Mouse (Mus musculus) cerebellum, postnatal 4 days (tissue): ENCODE results near the gene Tpp1.
"Not testable (repeated sequence)": the region's sequence is repeated elsewhere in the genome, so short reads cannot be mapped to it uniquely, and the experiment has no call there.

Source experiments
- DNase-seq, 2 experiments: peaks; one replicate each; pipeline ENCODE4 v3.0.0; 2022; ENCODE audit warnings: low spot score in 2 of 2, mixed read lengths in 1 of 2

The Tpp1 gene

DNA sequence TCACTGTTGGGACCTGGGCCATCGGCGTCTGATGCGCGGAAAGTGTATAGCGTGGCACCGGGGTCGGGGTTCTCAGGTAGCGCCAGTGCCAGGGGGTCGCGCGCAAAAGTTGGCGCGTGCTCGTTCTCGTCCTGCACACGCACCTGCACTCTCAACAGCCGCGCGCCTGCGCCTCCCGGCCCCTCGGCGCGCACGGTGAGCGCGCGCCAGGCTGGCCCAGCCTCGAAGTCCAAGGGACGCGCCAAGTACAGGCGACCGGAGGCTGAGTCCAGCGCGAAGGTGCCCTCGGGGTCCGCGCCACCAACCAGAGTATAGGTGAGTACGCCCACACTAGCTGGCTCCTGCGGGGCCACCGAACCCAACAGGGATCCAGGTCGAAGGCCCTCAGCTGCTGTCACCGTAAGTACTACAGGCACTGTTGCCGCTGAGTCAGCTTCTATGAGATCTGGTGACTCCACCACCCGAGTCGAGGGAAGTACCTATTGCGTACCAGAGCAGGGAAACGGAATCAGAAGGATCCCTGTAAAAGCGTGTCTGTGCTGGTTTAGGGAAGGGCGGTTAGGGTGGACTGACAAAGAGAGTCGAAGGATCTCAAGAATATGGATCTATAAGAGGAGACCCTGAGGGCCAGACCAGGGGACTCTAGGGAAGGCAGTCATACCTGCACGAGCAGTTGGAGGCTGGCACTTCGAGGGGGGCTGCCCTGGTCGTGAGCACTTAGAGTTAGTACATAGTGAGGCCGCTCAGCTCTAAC lies 10.7 kb upstream of the Tpp1 start:
- DNase-seq: no peak

DNA sequence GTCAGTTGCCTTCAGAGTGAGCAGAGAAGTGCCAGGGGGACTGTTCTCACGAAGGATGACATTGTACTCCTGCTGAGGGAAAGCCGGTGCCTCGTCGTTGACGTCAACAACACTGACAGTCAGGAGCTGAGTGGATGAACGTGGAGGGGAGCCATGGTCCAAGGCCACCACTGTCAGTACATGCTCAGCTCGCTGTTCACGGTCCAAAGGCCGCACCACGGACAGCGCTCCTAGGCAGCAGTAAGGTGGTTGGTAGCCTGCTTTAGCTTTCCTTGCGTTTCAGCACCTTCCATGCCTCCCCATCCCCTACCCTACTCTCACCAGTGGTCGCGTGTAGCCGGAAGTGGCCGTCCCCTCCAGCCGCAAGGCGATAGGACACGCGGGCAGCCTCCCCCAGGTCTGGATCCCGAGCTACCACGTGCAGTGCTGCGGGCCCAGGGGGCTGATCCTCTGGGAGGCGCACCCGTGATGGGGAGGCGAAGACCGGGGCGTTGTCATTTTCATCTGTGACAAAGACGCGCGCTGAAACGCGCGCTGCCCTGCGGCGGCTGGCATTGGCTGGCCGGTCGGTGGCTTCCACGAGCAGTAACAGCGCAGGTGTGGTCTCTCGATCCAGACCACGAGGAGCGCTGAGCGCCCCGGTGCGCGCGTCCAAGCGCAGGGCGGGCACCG lies 9.9 kb upstream of the Tpp1 start:
- DNase-seq: no peak

DNA sequence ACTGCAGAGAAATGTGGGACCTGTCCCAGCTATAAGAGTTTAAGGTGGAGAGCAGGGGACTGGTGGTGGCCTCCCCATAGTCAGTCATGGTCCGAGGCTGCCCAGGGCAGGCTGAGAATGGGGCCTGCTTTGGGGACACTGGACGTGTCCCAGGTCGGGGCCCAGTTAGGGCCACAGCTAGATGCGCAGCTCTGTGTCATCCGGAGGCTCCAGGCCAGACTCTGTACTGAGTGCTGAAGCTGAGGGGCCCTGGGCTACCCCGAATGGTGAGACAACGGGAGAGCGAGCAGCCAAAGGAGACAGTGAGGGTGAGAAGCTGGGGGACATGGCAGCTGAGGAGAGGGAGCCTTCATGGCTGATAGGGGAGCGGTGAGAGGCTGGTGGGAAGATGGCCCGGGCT lies 1.2 kb upstream of the Tpp1 start:
- DNase-seq: no peak

DNA sequence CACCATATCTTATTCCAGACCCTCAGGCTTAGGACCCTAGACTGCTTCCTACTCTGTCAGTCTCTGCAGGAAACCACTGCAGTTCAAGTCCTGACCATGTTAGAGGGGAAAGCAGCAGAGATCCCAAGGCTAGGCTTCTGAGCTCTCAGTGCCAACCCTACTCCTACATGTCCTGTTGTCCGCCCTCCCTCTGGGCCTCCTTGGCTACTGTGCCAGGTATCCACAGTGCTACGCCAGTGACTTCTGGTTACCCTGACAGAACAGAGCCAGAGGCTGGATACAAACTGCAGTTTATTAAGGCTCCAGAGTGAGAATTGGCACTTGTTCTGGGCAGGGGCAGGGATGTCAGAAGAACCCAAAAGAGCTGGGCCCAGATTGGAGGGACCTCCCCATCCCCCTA lies 681 bp upstream of the Tpp1 start:
- DNase-seq: no peak

DNA sequence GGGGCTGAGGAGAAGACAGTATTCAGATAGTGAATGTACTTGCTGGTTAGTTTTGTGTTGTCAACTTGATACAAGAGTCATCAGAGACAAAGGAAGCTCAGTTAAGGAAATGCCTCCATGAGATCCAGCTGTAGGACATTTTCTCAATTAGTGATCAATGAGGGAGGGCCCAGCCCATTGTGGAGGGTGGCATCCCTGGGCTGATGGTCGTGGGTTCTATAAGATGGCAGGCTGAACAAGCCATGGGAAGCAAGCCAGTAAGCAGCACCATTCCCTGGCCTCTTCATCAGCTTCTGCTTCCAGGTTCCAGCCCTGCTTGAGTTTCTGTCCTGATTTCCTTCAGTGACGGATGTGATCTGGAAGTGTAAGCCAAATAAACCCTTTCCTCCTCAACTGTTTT lies 4.3 kb downstream of the Tpp1 start:
- no peak for DNase-seq

DNA sequence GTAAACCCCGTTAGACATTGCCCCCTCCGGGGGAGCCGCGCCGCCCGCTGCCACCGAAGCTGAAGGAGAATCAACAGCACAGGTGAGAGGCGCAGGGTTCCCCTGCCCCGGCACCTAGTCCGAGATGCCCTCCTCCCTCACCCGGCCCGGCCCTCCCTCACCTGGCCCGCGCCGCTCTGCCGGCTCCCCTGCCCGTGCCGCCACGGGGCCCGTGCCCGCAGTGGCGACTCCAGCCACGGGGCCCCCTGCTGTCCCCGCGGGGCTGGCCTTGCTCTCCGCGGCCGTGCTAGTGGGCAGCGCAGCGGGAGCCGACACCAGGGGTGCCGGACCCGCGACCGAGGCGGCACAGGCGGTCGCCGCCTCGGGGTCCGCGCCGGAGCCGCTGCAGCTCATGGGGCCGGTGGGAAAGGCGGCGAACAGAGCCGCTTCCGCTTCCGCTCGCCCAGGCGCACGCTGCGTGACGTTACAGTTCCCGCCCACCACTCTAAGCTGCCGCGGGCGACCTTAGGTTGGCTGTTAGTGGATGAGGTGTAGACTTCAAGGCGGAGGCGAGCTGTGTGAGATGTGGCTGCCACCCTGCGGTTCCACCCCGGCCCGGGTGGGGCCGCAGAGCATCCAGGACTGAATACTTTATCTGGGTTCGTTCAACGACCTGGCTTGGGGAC lies 8.0 kb downstream of the Tpp1 start, which contains the start of gene Taf10:
Gene Taf10 (minus strand): TSS at position 436 of the 665 bp plus-strand sequence.
- peak; percentile 60 to 83 for DNase-seq

DNA sequence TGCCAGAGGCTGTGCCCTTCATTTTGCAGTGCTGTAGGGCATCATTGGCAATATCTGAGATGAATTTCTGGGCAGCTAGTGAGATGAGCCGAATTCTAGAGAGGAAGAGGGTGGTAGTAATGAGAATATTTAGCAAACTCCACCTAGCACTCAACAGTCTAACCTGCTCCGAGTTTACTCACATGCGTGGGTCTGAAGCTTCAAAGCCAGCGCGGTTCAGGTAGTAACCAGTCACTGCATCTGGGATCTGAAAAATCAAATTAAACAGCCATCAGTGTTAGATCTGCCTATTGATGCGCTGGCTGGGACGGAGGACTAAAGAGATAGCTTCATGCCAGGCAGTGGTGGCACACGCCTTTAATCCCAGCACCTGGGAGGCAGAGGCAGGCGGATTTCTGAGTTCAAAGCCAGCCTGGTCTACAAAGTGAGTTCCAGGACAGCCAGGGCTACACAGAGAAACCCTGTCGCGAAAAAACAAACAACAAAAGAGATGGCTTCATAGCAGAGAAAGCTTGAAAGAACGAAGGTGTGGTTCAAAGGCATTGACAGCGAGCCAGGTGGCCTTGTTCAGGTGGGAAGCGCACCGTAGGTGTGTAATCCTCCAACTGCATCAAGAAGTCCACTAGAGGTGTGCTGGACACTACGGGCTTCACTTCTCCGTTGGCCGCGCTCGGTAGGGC lies 8.6 kb downstream of the Tpp1 start:
- not testable (repeated sequence) for DNase-seq

DNA sequence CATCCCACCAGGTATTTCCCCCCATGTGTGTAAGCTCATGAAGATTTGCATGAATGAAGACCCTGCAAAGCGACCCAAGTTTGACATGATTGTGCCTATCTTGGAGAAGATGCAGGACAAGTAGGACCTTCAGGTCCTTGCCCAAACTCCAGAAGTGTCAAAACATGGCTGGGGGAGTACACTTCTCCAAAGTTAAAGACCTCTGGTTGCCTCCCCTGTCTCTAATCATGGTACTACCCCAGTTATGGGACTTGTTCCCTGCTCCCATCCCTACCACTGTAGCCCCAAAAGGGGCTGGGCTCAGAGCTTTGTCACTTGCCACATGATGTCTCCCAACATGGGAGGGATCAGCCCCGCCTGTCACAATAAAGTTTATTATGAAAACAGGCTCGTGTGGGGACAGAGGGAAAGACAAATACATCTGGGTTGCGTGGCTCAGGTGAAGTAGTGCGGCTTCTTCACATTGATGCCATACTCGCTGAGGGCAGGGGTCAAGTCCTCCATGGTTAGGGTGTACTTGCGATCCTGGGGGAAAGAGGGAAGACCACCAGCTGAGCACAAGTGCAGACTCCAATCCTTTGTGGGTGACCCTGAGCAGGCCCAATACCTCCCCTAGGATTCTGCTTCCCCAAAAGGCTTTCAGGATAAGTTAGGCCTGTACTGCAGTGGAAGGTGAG lies 9.4 kb downstream of the Tpp1 start:
- DNase-seq: not testable (repeated sequence)

DNA sequence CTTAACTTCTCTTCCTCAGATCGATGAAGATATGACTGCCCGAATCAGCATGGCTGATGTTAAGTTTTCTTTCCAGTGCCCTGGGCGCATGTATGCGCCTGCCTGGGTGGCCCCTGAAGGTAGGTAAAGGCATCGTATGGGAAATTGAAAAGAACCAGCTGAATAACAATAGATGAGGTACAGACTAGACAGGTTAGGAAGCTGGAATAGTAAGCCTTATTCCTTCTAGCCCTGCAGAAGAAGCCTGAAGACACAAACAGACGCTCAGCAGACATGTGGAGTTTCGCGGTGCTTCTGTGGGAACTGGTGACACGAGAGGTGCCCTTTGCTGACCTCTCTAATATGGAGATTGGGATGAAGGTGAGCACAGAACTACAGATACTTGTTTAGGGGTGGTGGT lies 10.1 kb downstream of the Tpp1 start:
- DNase-seq: no peak

DNA sequence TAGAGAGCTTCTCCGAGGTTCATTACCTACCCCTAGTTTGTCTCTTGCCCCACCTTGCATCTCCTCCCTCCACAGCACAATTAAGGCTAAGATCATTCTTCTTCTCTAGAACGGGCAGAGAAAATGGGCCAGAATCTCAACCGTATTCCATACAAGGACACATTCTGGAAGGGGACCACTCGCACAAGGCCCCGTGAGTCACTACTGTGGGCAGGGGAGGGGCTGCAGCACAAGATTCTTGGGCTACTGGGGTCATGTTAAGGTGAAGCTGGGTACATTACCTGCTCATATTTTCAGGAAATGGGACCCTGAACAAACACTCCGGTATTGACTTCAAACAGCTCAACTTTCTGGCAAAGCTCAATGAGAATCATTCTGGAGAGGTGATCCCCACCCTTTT lies 11.2 kb downstream of the Tpp1 start:
- DNase-seq: no peak

DNA sequence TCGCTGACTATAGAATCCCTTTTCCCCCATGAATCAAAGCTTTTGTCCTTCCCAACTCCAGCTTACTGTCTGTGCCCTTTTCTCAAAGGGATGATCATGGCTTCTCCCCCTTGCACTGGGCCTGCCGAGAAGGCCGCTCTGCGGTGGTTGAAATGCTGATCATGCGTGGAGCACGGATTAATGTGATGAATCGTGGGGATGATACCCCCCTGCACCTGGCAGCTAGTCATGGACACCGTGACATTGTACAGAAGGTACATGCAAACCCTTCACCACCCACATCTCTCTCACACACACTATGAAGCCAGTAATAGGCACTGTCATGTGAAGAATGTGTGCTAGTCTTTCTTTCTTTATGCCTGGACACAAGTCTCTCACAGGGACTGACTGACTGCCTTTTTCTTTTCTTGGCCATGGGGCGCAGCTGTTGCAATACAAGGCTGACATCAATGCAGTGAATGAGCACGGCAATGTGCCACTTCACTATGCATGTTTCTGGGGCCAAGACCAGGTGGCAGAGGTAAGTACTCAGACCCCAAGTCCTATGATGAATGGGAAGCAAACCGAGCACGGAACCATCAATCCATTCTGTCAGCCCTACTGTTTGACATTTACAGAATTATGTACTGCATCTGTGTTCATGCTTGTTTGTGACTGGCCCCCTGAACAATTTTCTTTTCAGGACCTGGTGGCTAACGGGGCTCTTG lies 11.8 kb downstream of the Tpp1 start:
- no peak for DNase-seq

DNA sequence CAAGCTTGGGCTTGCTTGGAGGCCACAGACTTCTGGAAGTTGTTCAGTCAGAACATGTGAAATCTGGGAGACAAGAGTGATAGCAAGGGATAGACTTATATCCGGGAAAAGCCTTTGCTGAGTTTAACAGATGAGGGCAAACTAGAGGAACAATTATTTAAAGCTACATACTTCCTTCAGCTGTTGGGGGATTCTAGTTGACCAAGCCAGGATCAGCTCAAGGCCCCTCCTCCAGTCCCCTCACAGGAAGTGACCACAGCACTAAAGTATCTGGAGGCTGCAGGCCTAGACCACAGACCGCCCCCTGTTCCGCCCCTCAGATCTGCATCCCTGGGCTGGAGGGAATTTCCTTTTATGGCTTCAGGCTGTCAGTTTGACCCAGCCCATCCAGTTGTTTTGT lies 13.1 kb downstream of the Tpp1 start:
- DNase-seq: no peak

DNA sequence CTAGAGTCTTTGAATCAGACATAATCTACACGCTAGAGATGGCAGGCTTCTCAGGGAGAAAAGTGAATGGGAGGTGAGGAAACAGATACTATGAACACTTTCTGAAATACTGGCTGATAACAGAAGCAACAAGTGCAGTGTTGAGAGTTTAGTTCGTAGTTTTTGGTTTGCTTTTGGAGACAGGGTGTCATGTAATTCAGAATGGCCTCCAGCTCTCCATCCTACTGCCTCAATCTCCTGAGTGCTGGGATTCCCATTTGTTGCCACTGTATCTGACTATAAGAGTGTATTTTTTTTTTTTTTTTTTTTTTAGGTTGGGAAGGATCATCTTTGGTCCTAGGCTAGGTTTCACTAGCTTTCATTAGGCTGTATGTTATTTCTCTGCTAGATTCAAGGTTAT lies 13.7 kb downstream of the Tpp1 start:
- no peak for DNase-seq

DNA sequence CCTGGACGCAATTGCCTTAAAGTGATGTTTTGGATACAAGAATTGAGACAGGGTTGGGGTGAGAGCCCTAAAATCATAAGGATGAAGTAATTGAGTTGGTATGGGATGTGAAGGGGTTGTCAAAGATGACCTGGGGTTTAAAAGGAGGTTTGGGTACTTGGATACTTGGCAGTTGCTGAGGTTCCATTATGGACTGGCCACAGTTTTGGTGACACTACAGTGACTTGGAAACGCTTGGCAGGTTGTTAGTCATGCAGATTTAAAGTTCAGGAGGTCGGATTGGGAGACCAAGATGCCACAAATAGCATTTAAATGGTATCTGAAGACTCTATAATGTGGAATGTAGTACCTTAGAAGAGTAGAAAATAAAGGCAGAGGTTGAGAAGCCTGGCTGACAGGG lies 14.4 kb downstream of the Tpp1 start:
- DNase-seq: no peak

DNA sequence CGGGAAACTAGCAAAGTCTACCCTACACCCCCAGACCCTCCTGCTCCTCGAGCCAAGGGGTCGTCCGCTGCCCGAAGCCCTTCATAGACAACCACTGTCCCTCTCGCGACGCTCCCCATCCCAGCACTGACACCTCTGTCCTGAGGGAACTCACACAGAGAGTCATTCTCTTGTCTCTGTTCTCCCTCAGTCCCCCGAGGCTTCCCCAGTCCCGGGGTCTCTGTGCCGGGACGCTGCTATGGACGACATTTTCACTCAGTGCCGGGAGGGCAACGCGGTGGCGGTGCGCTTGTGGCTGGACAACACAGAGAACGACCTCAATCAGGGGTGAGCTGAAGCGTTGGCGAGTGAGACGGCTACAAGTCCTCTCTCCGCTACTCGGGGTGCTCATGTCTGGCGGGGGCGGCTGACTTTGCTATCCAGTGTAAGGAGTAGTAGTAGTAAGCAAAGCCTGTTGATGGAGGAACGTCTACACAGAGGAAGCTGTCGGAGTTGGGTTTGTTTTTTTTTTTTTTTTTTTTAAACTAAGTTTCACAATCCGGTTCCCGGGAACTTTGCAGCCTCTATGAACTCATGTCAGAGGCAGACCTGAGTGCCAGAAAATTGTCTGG lies 15.0 kb downstream of the Tpp1 start, which contains the start of gene Rrp8:
Gene Rrp8 (minus strand): TSS at position 475 of the 611 bp plus-strand sequence.
- DNase-seq: no peak

DNA sequence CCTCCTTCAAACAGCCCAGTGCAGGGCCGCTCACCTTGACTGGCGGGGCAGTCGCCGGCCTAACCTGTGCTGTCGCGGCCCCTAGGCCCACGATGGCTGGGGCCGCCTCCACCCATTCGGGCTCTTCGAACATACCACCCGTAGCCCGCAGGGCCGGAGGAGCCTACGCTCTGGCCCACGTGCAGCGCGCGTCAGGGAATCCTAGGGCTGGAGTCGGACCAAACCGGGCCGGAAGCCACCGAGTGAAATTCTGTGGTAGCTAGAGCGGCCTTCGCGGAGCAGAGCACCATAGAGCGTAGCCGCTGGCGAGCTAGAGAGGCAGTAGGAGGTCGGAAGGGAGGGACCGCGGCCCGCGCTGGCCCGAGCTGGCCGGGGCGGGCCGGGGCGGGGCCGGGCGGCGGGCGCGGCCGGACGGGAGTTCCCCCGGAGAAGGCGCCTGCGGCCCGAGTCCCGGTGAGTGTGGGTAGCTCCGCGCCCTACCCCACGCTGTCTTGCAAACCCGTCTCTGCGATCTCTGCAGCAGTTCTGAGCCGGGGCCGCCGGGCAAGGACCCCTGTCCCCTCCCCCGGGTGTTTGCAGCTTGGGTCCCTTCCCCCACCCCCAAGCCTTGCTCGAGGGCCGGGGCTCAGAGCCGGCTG lies 15.7 kb downstream of the Tpp1 start, which contains the start of gene Ilk:
Gene Ilk (plus strand): TSS at position 329 of the 638 bp plus-strand sequence.
- DNase-seq: peak; percentile 69 to 83

DNA sequence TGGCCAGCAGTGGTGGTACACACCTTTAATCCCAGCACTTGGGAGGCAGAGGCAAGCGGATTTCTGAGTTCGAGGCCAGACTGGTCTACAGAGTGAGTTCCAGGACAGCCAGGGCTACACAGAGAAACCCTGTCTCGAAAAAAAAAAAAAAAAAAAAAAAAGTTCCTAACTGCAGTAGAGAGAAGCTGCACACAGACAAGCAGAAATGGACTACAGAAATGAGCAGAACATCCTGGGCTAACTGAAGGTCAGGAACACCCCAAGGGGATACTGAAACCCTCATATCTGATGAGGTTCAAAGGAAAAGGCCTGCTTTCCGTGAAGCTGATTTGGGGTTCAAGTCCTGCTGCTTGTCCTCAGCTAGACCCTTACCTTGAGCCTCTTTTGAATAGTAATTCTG lies 16.6 kb downstream of the Tpp1 start:
- not testable (repeated sequence) for DNase-seq

DNA sequence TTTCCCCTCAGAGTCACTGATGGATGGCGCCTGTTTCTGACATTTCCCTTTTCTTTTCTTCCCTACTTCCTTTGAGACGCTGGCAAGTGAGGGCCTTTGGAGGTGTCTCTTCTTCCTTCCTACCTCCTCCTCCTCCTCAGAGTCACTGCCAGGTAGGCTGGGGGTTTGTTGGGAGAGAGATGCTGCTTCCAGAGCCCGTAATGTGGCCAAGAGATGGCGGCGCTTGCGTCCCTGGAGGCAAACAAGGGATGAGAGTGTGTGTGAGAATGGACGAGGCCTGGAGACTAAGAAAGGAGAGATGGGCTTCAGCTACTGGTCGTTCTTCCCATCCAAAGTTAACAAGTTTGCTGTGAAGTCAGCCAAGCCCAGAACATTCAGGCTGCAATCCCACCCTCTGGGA lies 17.2 kb downstream of the Tpp1 start:
- no peak for DNase-seq

DNA sequence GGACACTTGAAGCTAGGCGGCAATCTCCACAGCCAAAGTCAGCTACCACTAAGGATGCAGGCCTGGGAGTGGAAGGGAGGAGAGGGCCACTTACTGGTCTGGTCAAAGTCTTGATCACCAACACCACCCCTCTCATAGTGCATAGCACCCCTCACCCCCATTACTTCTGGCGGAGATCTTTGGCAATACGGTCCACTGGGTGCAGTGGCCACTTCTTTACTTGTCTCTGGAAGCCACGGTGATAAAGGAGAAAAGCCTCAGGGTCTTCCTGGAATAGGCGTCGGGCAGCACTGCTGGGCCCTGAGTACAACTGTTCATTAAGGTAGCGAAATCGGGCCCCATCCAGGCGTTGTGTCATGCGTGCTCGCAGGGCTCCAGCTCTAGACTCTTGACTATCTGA lies 18.2 kb downstream of the Tpp1 start:
- no peak for DNase-seq
